Mouse (Mus musculus) testis, adult 2 months (tissue): ENCODE data around the gene Rnf24. TPM values are rescaled to one million over a fixed set of nuclear protein-coding genes. Genes with fewer than 3 reads are reported as not detected.

Experiments
- H3K27ac ChIP-seq: fragments of 200-500 bp; 2 replicates; pipeline ENCODE4 v1.5.1; 2012; ENCODE audit warnings: low read depth, low read length; ENCODE audit not compliant: control insufficient read depth, insufficient read depth
- H3K27me3 ChIP-seq: fragments of 200-500 bp; 2 replicates; pipeline ENCODE4 v1.6.1; 2012; ENCODE audit warnings: mild to moderate bottlenecking, low read length, moderate library complexity; ENCODE audit not compliant: control insufficient read depth, insufficient read depth
- H3K36me3 ChIP-seq: fragments of 200-500 bp; 2 replicates; pipeline ENCODE4 v1.6.1; 2012; ENCODE audit warnings: mild to moderate bottlenecking, low read length; ENCODE audit not compliant: control insufficient read depth, insufficient read depth
- H3K4me1 ChIP-seq: fragments of 200-500 bp; 2 replicates; pipeline ENCODE4 v1.6.1; 2012; ENCODE audit warnings: low read length; ENCODE audit not compliant: control insufficient read depth, insufficient read depth
- H3K4me3 ChIP-seq: fragments of 200-500 bp; 2 replicates; pipeline ENCODE4 v1.5.1; 2012; ENCODE audit warnings: low read depth, mild to moderate bottlenecking, low read length, moderate library complexity, mixed read lengths; ENCODE audit not compliant: control insufficient read depth
- CTCF ChIP-seq: fragments of 200-500 bp; IDR thresholded peaks from 2 replicates; pipeline ENCODE4 v1.5.1; 2012; ENCODE audit warnings: low read depth, mild to moderate bottlenecking, inconsistent platforms, low read length, moderate library complexity; ENCODE audit not compliant: control insufficient read depth, insufficient read depth, insufficient replicate concordance
- POLR2A ChIP-seq: fragments of 200-500 bp; IDR thresholded peaks from 2 replicates; pipeline ENCODE4 v1.6.1; 2012; ENCODE audit warnings: low read depth, mild to moderate bottlenecking, inconsistent platforms, low read length, moderate library complexity; ENCODE audit not compliant: control insufficient read depth
- polyA plus RNA-seq: library from polyadenylated mRNA; depleted of rRNA; stranded (reverse); fragments of >200 nt; gene quantifications from 2 replicates; pipeline ENCODE4 v1.2.3, GENCODE M21; 2012

The Rnf24 gene
- polyA plus RNA-seq, 1 experiment = 55.4 TPM

- Histone ChIP-seq H3K4me1 (no peaks in the 10 kb centered on the region), H3K27ac (no peak overlapping the region), H3K36me3 (0 out of 2 replicates have a peak, but pooled peaks cover 1% of the 10 kb centered on the region), H3K27me3 (no peaks in the 10 kb centered on the region), H3K4me3 (no peak overlapping the region)
- TF ChIP-seq POLR2A (no peak), CTCF (no peak)
Measured at GRCm38 (mm10) chr2:131286276-131286675, 66.4 kb downstream of the Rnf24 start.

GRCm38 (mm10) chr2:131281596-131281995 lies 71.1 kb downstream of the Rnf24 start:
- no peaks in the 10 kb centered on the region for H3K4me1 ChIP-seq
- no peaks in the 10 kb centered on the region for H3K36me3 ChIP-seq

GRCm38 (mm10) chr2:131276722-131277121 lies 76.0 kb downstream of the Rnf24 start:
- no peaks in the 10 kb centered on the region for H3K27me3 ChIP-seq
- no peak for TF ChIP-seq POLR2A
- no peak for TF ChIP-seq CTCF
- H3K36me3 ChIP-seq = peaks cover 4% of the 10 kb centered on the region; the same call in 1 of the 2 replicates
- H3K4me1 ChIP-seq = no peaks in the 10 kb centered on the region
- no peak overlapping the region for H3K4me3 ChIP-seq
- no peak overlapping the region for H3K27ac ChIP-seq

More at GRCm38 (mm10) chr2:131281596-131281995, 71.1 kb downstream of the Rnf24 start:
- H3K27me3 ChIP-seq = no peaks in the 10 kb centered on the region
- no peak overlapping the region for H3K27ac ChIP-seq
- no peak for TF ChIP-seq POLR2A
- TF ChIP-seq CTCF = no peak
- H3K4me3 ChIP-seq = no peak overlapping the region

- Histone ChIP-seq H3K27ac (no peak overlapping the region), H3K27me3 (no peaks in the 10 kb centered on the region), H3K4me3 (no peak overlapping the region), H3K4me1 (no peaks in the 10 kb centered on the region), H3K36me3 (peaks cover 4% of the 10 kb centered on the region; the same call in 1 of the 2 replicates)
- TF ChIP-seq CTCF (no peak), POLR2A (no peak)
Measured at GRCm38 (mm10) chr2:131275493-131275892, 77.2 kb downstream of the Rnf24 start.

GRCm38 (mm10) chr2:131265056-131265455 lies 87.6 kb downstream of the Rnf24 start:
- Histone ChIP-seq H3K27me3 (no peaks in the 10 kb centered on the region), H3K4me1 (peaks cover 9% of the 10 kb centered on the region), H3K27ac (no peak overlapping the region), H3K36me3 (no peaks in the 10 kb centered on the region), H3K4me3 (no peak overlapping the region)
- TF ChIP-seq POLR2A = no peak
- TF ChIP-seq CTCF = no peak

GRCm38 (mm10) chr2:131264027-131264426 lies 88.7 kb downstream of the Rnf24 start:
- Histone ChIP-seq H3K4me1 (peaks cover 9% of the 10 kb centered on the region), H3K36me3 (no peaks in the 10 kb centered on the region), H3K27me3 (no peaks in the 10 kb centered on the region), H3K4me3 (no peak overlapping the region; the same call in 1 of the 2 replicates), H3K27ac (no peak overlapping the region)
- TF ChIP-seq POLR2A (no peak), CTCF (no peak)

- H3K27ac ChIP-seq = peak overlapping the region; percentile 92
Measured at GRCm38 (mm10) chr2:131262680-131263670, 89.7 kb downstream of the Rnf24 start.

More at GRCm38 (mm10) chr2:131262680-131263670, 89.7 kb downstream of the Rnf24 start:
- Histone ChIP-seq H3K36me3 (no peaks in the 10 kb centered on the region), H3K27me3 (no peaks in the 10 kb centered on the region), H3K4me1 (peaks cover 9% of the 10 kb centered on the region), H3K4me3 (peak overlapping the region; percentile 92)
- TF ChIP-seq CTCF (no peak), POLR2A (no peak)
